Mouse (Mus musculus) E14TG2a.4 (cell line): Measurements from ENCODE around the gene Wdr25.

Experiments
- CTCF ChIP-seq: conservative IDR thresholded peaks from 2 replicates; pipeline ENCODE4 v1.5.1; 2014; ENCODE audit warnings: low read length
- POU5F1 ChIP-seq: IDR thresholded peaks from 2 replicates; pipeline ENCODE4 v1.6.1; 2014; ENCODE audit warnings: low read length, borderline replicate concordance

DNA sequence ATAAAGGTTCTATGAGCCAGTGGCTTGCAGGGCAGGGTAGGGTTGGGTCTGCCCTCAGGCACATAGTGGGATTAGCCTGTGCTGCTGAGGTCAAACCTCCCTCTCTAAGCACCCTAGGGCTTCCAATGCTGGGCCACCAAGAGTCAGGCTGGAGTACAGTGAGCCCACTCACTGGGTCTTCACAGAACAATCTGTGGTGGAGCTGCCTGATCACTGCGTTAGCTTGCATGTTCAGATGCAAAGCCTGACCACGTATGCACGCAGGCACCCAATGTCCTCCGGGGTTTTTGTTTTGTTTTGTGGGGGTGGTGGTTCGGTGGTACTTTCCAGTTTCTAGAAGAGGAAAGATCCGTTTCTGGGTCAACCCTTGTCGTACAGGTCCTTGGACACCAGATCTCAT is 36.3 kb upstream of the Wdr25 start:
- TF ChIP-seq CTCF (no peak), POU5F1 (no peak)
